Mouse (Mus musculus): ENCODE measurements around the gene Oxsm. TPM values are rescaled to one million over a fixed set of nuclear protein-coding genes. Genes with fewer than 3 reads are reported as not detected.

Oxsm gene
- polyA plus RNA-seq, 1 experiment from 2014 or later: 2.6 TPM

DNA sequence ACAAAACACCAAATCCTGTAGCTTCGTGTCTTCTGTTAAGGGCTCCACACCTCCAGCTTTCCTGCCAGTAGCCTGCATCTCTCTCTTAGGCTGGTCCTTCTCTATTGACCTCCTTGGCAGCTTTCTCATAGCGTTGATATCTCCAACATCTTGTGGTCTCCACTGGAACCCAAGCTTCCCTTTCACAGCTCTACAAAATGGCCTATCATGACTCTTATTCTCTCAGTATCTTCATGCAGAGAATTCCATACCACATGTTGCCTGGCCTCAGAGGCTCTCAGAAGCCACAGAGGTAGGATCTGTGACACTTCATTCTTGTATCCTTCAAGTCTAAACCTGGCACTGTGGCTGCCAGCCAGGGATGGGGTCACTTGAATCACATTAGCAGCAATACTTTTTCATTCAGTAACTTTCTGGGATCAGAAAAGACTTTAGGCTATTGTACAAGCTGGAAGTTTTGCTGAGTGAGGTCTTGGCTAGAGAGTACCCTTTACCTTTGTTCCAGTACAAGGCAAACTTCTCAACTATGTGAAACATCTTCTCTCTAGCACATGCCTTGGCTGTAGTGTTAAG lies 3.2 kb downstream of the Oxsm start:
- DNase-seq (ENCODE audit: low spot score) (no peak), ATAC-seq (replicated peaks; ENCODE audit: low FRiP score) (no peak)
- WGBS: 69% methylated on average over 2 of the region's 2 CpGs
- Histone ChIP-seq H3K27ac (ENCODE audit: low read depth, low read length) (no peak overlapping the region), H3K9ac (ENCODE audit: low read depth, low read length) (no peak overlapping the region), H3K4me1 (replicated peaks; ENCODE audit: control insufficient read depth, insufficient read depth, low read length) (peaks cover 29% of the 10 kb centered on the region), H3K27me3 (replicated peaks; ENCODE audit: control insufficient read depth, insufficient read depth, low read length) (no peaks in the 10 kb centered on the region), H3K4me2 (no peak overlapping the region), H3K36me3 (ENCODE audit: control insufficient read depth, insufficient read depth, low read length) (no peaks in the 10 kb centered on the region), H3K9me3 (ENCODE audit: control insufficient read depth, low read length) (no peaks in the 10 kb centered on the region), H3K4me3 (ENCODE audit: low read depth, low read length) (no peak overlapping the region)

DNA sequence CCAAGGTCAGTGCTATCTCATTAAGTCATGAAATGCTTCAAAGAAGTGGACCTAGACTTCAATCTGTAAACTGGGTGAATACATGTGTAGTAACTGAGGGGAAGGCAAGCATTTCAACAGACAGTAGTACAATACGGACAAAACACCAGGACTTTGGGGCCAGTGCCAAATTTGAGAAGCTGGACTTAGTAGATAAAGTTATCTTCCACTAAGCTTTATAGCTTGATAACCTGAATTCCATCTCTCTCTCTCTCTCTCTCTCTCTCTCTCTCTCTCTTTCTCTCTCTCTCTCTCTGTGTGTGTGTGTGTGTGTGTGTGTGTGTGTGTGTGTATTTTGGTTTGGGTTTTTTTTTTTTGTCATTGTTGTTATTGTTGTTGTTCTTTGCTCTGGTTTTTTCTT lies 4.5 kb downstream of the Oxsm start:
- ATAC-seq (replicated peaks; ENCODE audit: low FRiP score): no peak; the same call in 1 of the 2 replicates
- Histone ChIP-seq H3K27me3 (replicated peaks; ENCODE audit: control insufficient read depth, insufficient read depth, low read length) (no peaks in the 10 kb centered on the region), H3K4me3 (ENCODE audit: low read depth, low read length) (no peak overlapping the region), H3K36me3 (ENCODE audit: control insufficient read depth, insufficient read depth, low read length) (no peaks in the 10 kb centered on the region), H3K27ac (ENCODE audit: low read depth, low read length) (peak overlapping the region; percentile 52; the same call in 1 of the 2 replicates), H3K4me1 (replicated peaks; ENCODE audit: control insufficient read depth, insufficient read depth, low read length) (peaks cover 24% of the 10 kb centered on the region), H3K9ac (ENCODE audit: low read depth, low read length) (no peak overlapping the region), H3K9me3 (ENCODE audit: control insufficient read depth, low read length) (no peaks in the 10 kb centered on the region), H3K4me2 (peak overlapping the region; percentile 38)
- DNase-seq (ENCODE audit: low spot score): no peak
- 39% methylated on average over 1 of the region's 1 CpGs for WGBS

DNA sequence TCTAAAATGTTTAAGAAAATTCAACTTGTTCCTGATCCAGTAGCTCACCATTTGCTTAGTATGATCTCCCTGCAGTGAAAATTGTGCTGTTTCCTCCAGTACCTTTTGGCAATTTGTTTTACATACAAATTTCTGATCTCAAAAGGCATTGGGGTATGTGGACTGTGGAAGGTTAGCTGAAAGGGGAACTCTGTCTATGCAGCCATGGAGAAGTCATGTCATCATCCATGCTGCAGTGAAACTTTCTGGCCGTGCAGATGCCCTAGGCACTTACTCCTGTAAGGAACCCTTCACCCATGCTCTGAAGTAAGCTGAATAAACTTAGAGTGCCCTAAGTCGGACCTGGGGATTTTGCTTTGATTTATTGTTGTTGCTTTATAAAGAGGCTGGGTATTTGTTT lies 5.2 kb downstream of the Oxsm start:
- Histone ChIP-seq H3K4me1 (replicated peaks; ENCODE audit: control insufficient read depth, insufficient read depth, low read length) (peaks cover 24% of the 10 kb centered on the region), H3K9ac (ENCODE audit: low read depth, low read length) (no peak overlapping the region; the same call in 1 of the 2 replicates)
- 54% methylated on average over 2 of the region's 2 CpGs for WGBS

DNA sequence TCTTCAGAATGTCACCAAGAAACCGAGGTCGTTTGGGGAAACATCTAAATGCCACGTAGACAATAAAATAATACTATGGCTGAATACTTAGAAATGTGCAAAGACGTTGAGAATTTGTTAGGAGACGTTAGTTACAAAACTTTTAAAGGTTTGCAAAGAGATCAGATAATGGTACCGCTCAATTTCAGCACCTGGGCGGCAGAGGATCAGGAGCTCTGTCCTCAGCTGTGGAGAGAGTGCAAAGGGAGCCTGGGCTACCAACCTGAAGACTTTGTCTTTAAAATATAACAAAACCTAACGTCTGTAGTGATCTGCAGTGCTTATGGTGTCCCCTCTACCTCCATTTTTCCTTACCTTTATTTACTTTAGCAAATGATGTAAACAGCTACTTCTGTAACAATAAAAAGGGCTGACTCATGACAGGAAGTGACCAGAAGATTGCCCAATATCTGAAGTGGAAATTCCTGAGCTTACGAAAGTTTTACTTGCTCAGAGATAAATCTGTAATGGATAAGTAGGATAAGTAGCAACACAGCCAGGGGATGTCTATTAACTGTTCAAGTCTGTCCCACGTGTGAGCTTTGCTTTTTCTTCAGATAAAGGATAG lies 5.9 kb downstream of the Oxsm start:
- Histone ChIP-seq H3K27ac (ENCODE audit: low read depth, low read length) (peak overlapping the region; percentile 91), H3K27me3 (replicated peaks; ENCODE audit: control insufficient read depth, insufficient read depth, low read length) (no peaks in the 10 kb centered on the region), H3K4me2 (peak overlapping the region; percentile 65), H3K36me3 (ENCODE audit: control insufficient read depth, insufficient read depth, low read length) (no peaks in the 10 kb centered on the region), H3K9me3 (ENCODE audit: control insufficient read depth, low read length) (no peaks in the 10 kb centered on the region), H3K4me3 (ENCODE audit: low read depth, low read length) (peak overlapping the region; percentile 69), H3K4me1 (replicated peaks; ENCODE audit: control insufficient read depth, insufficient read depth, low read length) (peaks cover 24% of the 10 kb centered on the region), H3K9ac (ENCODE audit: low read depth, low read length) (peak overlapping the region; percentile 82)
- ATAC-seq (replicated peaks; ENCODE audit: low FRiP score) (no peak; the same call in 1 of the 2 replicates), DNase-seq (ENCODE audit: low spot score) (no peak)
- 4% methylated on average over 10 of the region's 10 CpGs for WGBS

More for the DNA sequence above, 5.2 kb downstream of the Oxsm start:
- peak overlapping the region; percentile 91 for H3K27ac ChIP-seq (ENCODE audit: low read depth, low read length)
- peak overlapping the region; percentile 65 for H3K4me2 ChIP-seq
- DNase-seq (ENCODE audit: low spot score) (no peak), ATAC-seq (replicated peaks; ENCODE audit: low FRiP score) (no peak)
- no peaks in the 10 kb centered on the region for H3K27me3 ChIP-seq (replicated peaks; ENCODE audit: control insufficient read depth, insufficient read depth, low read length)
- H3K4me3 ChIP-seq (ENCODE audit: low read depth, low read length): peak overlapping the region; percentile 69; the same call in 1 of the 2 replicates
- no peaks in the 10 kb centered on the region for H3K9me3 ChIP-seq (ENCODE audit: control insufficient read depth, low read length)
- H3K36me3 ChIP-seq (ENCODE audit: control insufficient read depth, insufficient read depth, low read length): no peaks in the 10 kb centered on the region

DNA sequence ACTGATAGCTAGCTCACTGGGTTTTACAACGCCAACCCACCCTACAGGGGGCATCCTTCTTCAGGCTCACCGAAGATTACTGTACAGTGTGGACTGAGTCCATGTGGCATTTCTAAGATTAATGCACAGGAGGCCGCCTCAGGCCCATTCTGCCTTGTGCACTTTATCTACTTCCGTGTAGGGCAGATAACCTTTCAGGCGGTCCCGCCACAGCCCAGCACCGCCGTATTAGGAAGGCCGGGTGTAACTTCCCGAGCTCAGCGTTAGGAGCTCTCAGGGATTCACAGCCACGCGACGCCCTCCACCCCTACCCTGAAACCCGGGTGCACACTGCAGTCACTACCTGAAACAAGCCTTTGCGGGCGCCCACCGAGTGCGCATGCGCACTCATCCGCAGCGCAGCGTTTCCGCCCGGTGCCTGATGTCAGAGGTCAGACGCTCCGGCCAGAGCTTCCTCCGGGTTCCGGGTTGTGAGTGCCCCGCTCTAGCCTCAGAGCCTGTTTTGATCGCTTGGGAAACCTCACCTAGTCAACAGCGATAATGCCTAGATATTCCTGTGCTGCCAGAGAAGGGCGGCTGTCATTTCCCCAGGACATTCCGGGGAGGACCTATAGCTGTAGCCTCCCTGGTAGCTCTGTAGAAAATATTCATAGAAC lies 6.5 kb downstream of the Oxsm start:
- no peaks in the 10 kb centered on the region for H3K9me3 ChIP-seq (ENCODE audit: control insufficient read depth, low read length)
- peak; percentile 90 for ATAC-seq (replicated peaks; ENCODE audit: low FRiP score)
- H3K9ac ChIP-seq (ENCODE audit: low read depth, low read length): peak overlapping the region; percentile 82
- H3K27ac ChIP-seq (ENCODE audit: low read depth, low read length): peak overlapping the region; percentile 91
- H3K4me1 ChIP-seq (replicated peaks; ENCODE audit: control insufficient read depth, insufficient read depth, low read length): peaks cover 19% of the 10 kb centered on the region
- peak overlapping the region; percentile 69 for H3K4me3 ChIP-seq (ENCODE audit: low read depth, low read length)
- peak overlapping the region; percentile 65 for H3K4me2 ChIP-seq
- no peaks in the 10 kb centered on the region for H3K27me3 ChIP-seq (replicated peaks; ENCODE audit: control insufficient read depth, insufficient read depth, low read length)
- no peaks in the 10 kb centered on the region for H3K36me3 ChIP-seq (ENCODE audit: control insufficient read depth, insufficient read depth, low read length)
- peak; percentile 91 for DNase-seq (ENCODE audit: low spot score)
- under 1% methylated on average over 34 of the region's 34 CpGs for WGBS

DNA sequence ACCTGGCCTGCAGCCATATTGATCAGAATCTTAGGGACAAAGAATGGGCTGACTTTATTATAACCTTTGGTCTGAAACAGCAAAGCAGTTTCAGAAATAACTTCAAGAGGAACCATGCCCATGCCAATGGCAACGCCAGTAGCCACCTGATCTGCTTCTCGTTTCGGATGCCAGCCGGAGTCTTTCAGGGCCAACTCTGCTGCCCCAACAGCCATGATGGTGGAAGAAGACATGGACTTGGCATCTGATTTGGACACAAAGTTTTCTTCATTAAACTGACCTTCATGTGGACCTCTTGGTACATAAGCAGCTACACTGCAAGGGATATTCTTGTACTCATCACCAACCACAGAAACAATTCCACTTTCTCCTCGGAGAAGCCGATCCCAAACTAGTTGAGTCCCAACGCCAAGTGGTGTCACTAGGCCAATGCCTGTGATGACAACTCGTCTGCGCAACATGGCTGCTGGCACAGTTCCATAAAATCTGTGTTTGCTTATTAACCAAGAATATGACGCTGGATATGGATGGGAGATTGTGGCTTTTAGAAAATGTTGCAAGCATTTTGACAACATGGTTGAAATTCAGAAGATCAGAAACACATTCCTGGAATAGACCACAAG lies 7.3 kb downstream of the Oxsm start:
- 95% methylated on average over 10 of the region's 10 CpGs for WGBS
- H3K36me3 ChIP-seq (ENCODE audit: control insufficient read depth, insufficient read depth, low read length): no peaks in the 10 kb centered on the region
- peak overlapping the region; percentile 91 for H3K27ac ChIP-seq (ENCODE audit: low read depth, low read length)
- peak overlapping the region; percentile 82 for H3K9ac ChIP-seq (ENCODE audit: low read depth, low read length)
- no peak for DNase-seq (ENCODE audit: low spot score)
- ATAC-seq (replicated peaks; ENCODE audit: low FRiP score): no peak
- peak overlapping the region; percentile 69 for H3K4me3 ChIP-seq (ENCODE audit: low read depth, low read length)
- peaks cover 19% of the 10 kb centered on the region for H3K4me1 ChIP-seq (replicated peaks; ENCODE audit: control insufficient read depth, insufficient read depth, low read length)
- no peaks in the 10 kb centered on the region for H3K9me3 ChIP-seq (ENCODE audit: control insufficient read depth, low read length)
- H3K4me2 ChIP-seq: peak overlapping the region; percentile 65
- no peaks in the 10 kb centered on the region for H3K27me3 ChIP-seq (replicated peaks; ENCODE audit: control insufficient read depth, insufficient read depth, low read length)

DNA sequence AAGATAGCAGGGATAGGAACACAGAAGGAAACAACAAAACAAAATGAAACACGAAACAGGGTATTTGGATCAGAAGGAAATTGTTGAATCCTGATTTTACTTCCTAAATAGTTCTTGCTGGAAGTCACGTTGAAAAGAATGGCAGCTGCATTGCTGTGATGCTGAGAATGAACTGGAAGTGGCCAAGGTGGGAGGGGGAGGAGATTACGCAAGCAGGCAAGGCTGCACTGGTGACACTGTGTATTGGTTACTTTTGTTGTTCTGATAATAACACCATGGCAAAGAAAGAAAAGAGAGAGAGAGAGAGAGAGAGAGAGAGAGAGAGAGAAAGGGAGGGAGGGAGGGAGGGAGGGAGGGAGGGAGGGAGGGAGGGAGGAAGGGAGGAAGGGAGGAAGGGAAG lies 13.1 kb downstream of the Oxsm start:
- ATAC-seq (replicated peaks; ENCODE audit: low FRiP score) (no peak), DNase-seq (ENCODE audit: low spot score) (no peak)
- Histone ChIP-seq H3K9ac (ENCODE audit: low read depth, low read length) (no peak overlapping the region), H3K27ac (ENCODE audit: low read depth, low read length) (no peak overlapping the region), H3K9me3 (ENCODE audit: control insufficient read depth, low read length) (no peaks in the 10 kb centered on the region), H3K27me3 (replicated peaks; ENCODE audit: control insufficient read depth, insufficient read depth, low read length) (no peaks in the 10 kb centered on the region), H3K36me3 (ENCODE audit: control insufficient read depth, insufficient read depth, low read length) (no peaks in the 10 kb centered on the region), H3K4me2 (no peak overlapping the region), H3K4me3 (ENCODE audit: low read depth, low read length) (no peak overlapping the region), H3K4me1 (replicated peaks; ENCODE audit: control insufficient read depth, insufficient read depth, low read length) (0 out of 2 replicates have a peak, but pooled peaks cover 3% of the 10 kb centered on the region)
- 56% methylated on average over 3 of the region's 3 CpGs for WGBS

DNA sequence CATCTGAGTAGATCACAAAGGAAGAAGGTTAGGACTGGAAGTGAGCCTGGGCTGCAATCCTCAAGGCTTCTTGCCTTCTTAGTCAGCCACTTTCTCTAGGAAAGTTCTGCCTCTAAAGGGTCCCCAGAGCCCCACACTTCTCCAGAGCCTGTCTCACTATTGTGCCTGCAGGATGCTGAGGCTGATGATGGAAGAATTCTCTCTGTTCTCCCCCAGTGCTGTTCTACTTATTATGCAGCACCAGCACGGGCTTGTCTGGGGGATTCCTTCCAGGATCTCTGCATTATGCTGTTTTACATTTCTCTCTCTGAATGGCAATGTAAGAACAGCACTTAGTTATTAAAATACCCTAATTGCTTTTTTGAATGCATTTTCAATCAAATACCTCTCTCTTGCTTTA lies 16.1 kb downstream of the Oxsm start:
- Histone ChIP-seq H3K9ac (ENCODE audit: low read depth, low read length) (no peak overlapping the region), H3K9me3 (ENCODE audit: control insufficient read depth, low read length) (no peaks in the 10 kb centered on the region), H3K4me2 (no peak overlapping the region), H3K4me1 (replicated peaks; ENCODE audit: control insufficient read depth, insufficient read depth, low read length) (no peaks in the 10 kb centered on the region), H3K4me3 (ENCODE audit: low read depth, low read length) (no peak overlapping the region), H3K27me3 (replicated peaks; ENCODE audit: control insufficient read depth, insufficient read depth, low read length) (no peaks in the 10 kb centered on the region), H3K27ac (ENCODE audit: low read depth, low read length) (no peak overlapping the region), H3K36me3 (ENCODE audit: control insufficient read depth, insufficient read depth, low read length) (no peaks in the 10 kb centered on the region)
- ATAC-seq (replicated peaks; ENCODE audit: low FRiP score): no peak
- 44% methylated on average over 1 of the region's 1 CpGs for WGBS
- no peak for DNase-seq (ENCODE audit: low spot score)

Data from liver, embryonic 11.5 days (tissue).